Mouse (Mus musculus): ENCODE results near the gene Slc27a1. TPM values are rescaled to one million over a fixed set of nuclear protein-coding genes. Genes with fewer than 3 reads are reported as not detected.
"Not testable (repeated sequence)": the region's sequence is repeated elsewhere in the genome, so short reads cannot be mapped to it uniquely, and the experiment has no call there.

Gene Slc27a1
- total and polyA plus RNA-seq, 3 experiments: 0.33 TPM; not detected in 2

DNA sequence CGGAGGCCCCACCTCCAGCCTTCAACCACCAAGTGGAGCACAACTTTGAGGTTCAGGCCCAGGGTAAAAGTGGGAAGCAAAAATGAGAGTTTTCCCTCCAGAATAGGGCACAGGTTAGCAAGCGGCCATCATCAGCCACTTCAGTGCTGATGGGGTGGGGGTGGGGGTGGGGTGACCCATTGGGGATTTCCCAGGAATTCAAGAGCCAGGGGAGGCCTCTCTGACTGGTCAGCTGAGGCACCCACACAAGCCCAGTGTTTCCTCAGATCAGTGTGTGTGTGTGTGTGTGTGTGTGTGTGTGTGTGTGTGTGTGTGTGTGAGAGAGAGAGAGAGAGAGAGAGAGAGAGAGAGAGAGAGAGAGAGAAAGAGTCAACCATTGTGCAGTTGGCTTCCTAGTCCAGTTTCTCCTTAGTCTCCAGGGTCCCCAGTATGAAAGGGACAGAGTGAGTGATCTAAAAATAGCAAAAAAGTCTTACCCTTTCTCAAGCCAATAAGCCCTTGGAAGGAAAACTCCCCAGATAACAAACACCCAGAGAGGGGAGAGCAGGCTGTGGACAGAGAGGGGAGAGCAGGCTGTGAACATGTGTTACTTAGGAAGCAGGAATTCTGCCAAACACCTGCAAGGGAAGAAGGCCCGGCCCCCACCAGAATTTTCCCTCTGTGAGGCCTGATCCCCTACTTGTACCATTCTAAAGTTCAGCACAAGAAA is 41.4 kb upstream of the Slc27a1 start:
- Histone ChIP-seq H3K4me3 (ENCODE audit: low read depth, low read length) (no peak overlapping the region), H3K4me1 (ENCODE audit: insufficient read depth, low read depth, low read length) (peaks cover 7% of the 10 kb centered on the region), H3K36me3 (replicated peaks) (no peaks in the 10 kb centered on the region), H3K9me3 (replicated peaks) (no peaks in the 10 kb centered on the region), H3K27me3 (ENCODE audit: insufficient read depth, low read length) (peaks cover 48% of the 10 kb centered on the region)
- DNase-seq (ENCODE audit: low spot score): no peak
- no peak for ATAC-seq (ENCODE audit: extremely low read depth, insufficient number of reproducible peaks, low FRiP score, poor library complexity, severe bottlenecking)
- TF ChIP-seq POLR2AphosphoS5 (IDR thresholded peaks at IDR 0.05; ENCODE audit: insufficient replicate concordance, low read depth, low read length) (no peak), GATA2 (IDR thresholded peaks at IDR 0.05; ENCODE audit: borderline replicate concordance, low read depth, low read length) (no peak), TAL1 (conservative IDR thresholded peaks at IDR 0.05; ENCODE audit: low read depth, low read length) (no peak), CTCF (IDR thresholded peaks at IDR 0.05; ENCODE audit: low read depth, low read length) (no peak), GATA1 (IDR thresholded peaks at IDR 0.05; ENCODE audit: borderline replicate concordance, low read length) (no peak)

DNA sequence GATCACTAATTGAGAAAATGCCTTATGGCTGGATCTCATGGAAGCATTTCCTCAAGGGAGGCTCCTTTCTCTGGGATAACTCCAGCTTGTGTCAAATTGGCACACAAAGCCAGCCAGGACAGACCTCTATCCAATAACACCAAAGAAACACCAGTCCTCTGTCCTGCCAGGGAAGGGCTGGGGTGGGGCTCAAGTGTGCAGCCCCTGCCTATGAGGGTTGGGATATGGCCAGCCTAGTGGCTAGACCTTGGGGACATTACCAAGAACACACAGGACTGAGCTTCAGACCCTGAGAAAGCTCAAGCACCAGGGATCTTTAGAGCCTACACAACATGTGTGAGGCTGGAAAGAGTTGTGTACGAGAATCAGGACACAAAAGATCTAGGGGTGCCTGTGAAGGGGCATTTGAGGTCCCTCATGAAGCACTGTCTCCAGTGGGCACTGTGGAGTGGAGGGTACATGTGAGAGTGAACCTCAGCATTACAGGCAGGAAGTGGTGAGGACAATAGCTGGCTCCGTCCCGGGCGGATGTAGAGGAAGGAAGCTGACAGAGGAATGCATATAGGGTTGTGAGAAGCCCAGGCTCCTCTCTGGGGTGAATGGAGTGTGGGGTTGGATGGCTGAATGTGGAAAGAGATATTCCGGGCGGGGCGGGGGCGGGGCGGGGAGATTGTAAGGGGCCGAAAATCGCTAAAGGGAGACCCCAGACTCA is 40.2 kb upstream of the Slc27a1 start:
- DNase-seq (ENCODE audit: low spot score): no peak
- peaks cover 7% of the 10 kb centered on the region for H3K4me1 ChIP-seq (ENCODE audit: insufficient read depth, low read depth, low read length)
- no peaks in the 10 kb centered on the region for H3K36me3 ChIP-seq (replicated peaks)
- no peak for TF ChIP-seq GATA2 (IDR thresholded peaks at IDR 0.05; ENCODE audit: borderline replicate concordance, low read depth, low read length)
- TF ChIP-seq TAL1 (conservative IDR thresholded peaks at IDR 0.05; ENCODE audit: low read depth, low read length): no peak
- TF ChIP-seq GATA1 (IDR thresholded peaks at IDR 0.05; ENCODE audit: borderline replicate concordance, low read length): no peak
- no peak for TF ChIP-seq CTCF (IDR thresholded peaks at IDR 0.05; ENCODE audit: low read depth, low read length)
- TF ChIP-seq POLR2AphosphoS5 (IDR thresholded peaks at IDR 0.05; ENCODE audit: insufficient replicate concordance, low read depth, low read length): no peak
- H3K9me3 ChIP-seq (replicated peaks): no peaks in the 10 kb centered on the region
- no peak overlapping the region for H3K4me3 ChIP-seq (ENCODE audit: low read depth, low read length)
- peaks cover 39% of the 10 kb centered on the region for H3K27me3 ChIP-seq (ENCODE audit: insufficient read depth, low read length)
- no peak for ATAC-seq (ENCODE audit: extremely low read depth, insufficient number of reproducible peaks, low FRiP score, poor library complexity, severe bottlenecking)

- not testable (repeated sequence) for H3K4me3 ChIP-seq (ENCODE audit: low read depth, low read length); DNase-seq (ENCODE audit: low spot score); ATAC-seq (ENCODE audit: extremely low read depth, insufficient number of reproducible peaks, low FRiP score, poor library complexity, severe bottlenecking); H3K36me3 ChIP-seq (replicated peaks); H3K9me3 ChIP-seq (replicated peaks)
- Histone ChIP-seq H3K27me3 (ENCODE audit: insufficient read depth, low read length) (peaks cover 26% of the 10 kb centered on the region), H3K4me1 (ENCODE audit: insufficient read depth, low read depth, low read length) (peaks cover 21% of the 10 kb centered on the region)
Observed at GRCm38 (mm10) chr8:71530735-71531467, 37.8 kb upstream of the Slc27a1 start.

DNA sequence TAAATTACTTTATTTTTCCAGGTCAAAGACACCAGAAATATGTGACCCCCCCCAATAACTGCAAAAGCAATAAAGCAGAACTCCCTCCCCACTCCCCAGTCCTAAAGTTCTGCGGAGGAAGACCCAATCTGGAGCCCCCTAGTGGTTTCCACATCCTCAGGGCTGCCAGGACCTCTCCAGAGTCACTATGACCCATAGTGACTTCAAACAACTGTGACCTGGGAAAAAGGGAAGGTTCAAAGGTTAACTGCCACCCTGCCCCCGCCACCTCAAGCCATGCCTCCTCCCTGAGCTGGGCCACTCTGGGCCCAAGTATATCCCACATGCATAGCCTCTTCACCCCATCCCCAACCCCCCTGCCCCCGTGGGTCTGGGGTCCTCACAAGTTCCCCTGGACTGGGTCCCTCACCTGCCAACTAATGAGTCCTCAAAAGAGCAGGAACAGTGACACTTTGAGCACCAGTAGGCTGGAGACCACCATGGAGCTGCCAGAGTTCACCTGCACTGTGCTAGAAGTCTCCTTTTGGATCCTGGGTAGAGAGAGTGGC is 34.3 kb upstream of the Slc27a1 start:
- Histone ChIP-seq H3K36me3 (replicated peaks) (peaks cover 9% of the 10 kb centered on the region), H3K4me3 (ENCODE audit: low read depth, low read length) (no peak overlapping the region), H3K27me3 (ENCODE audit: insufficient read depth, low read length) (no peaks in the 10 kb centered on the region), H3K4me1 (ENCODE audit: insufficient read depth, low read depth, low read length) (peaks cover 49% of the 10 kb centered on the region), H3K9me3 (replicated peaks) (no peaks in the 10 kb centered on the region)
- no peak for ATAC-seq (ENCODE audit: extremely low read depth, insufficient number of reproducible peaks, low FRiP score, poor library complexity, severe bottlenecking)
- DNase-seq (ENCODE audit: low spot score): no peak
- TF ChIP-seq GATA1 (IDR thresholded peaks at IDR 0.05; ENCODE audit: borderline replicate concordance, low read length) (no peak), CTCF (IDR thresholded peaks at IDR 0.05; ENCODE audit: low read depth, low read length) (no peak), TAL1 (conservative IDR thresholded peaks at IDR 0.05; ENCODE audit: low read depth, low read length) (no peak)

DNA sequence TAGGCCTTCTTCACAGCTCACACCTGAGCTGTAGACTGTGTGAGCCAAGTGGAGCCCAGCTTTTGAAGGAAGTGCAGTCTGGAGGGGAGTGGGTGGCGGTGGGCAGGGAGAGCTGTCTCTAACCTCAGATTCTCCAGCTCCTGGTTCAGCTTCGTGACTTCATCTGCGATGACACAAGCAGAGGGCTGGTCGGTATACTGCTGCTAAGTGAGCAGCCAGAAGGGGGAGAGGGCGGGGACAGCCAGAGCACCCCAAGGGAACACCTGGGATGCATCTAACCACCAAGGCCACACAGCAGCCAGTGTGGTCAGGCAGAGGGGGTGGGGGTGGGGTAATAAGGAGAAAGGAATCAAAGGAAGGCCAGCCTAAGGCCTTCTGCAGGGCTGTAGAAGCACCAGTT is 33.0 kb upstream of the Slc27a1 start:
- Histone ChIP-seq H3K27me3 (ENCODE audit: insufficient read depth, low read length) (no peaks in the 10 kb centered on the region), H3K4me3 (ENCODE audit: low read depth, low read length) (peak overlapping the region; percentile 38; the same call in 1 of the 2 replicates), H3K4me1 (ENCODE audit: insufficient read depth, low read depth, low read length) (peaks cover 45% of the 10 kb centered on the region), H3K9me3 (replicated peaks) (no peaks in the 10 kb centered on the region), H3K36me3 (replicated peaks) (peaks cover 11% of the 10 kb centered on the region)
- no peak for ATAC-seq (ENCODE audit: extremely low read depth, insufficient number of reproducible peaks, low FRiP score, poor library complexity, severe bottlenecking)
- TF ChIP-seq GATA2 (IDR thresholded peaks at IDR 0.05; ENCODE audit: borderline replicate concordance, low read depth, low read length) (no peak), GATA1 (IDR thresholded peaks at IDR 0.05; ENCODE audit: borderline replicate concordance, low read length) (no peak), TAL1 (conservative IDR thresholded peaks at IDR 0.05; ENCODE audit: low read depth, low read length) (no peak), POLR2AphosphoS5 (IDR thresholded peaks at IDR 0.05; ENCODE audit: insufficient replicate concordance, low read depth, low read length) (no peak), CTCF (IDR thresholded peaks at IDR 0.05; ENCODE audit: low read depth, low read length) (no peak)
- DNase-seq (ENCODE audit: low spot score): peak; percentile 47

All from G1E (cell line).